Mouse (Mus musculus): ENCODE measurements around the gene Cerk. TPM values are rescaled to one million over a fixed set of nuclear protein-coding genes. Genes with fewer than 3 reads are reported as not detected.

The Cerk gene
- polyA plus RNA-seq, 1 experiment from 2014 or later, result 4.1 TPM

DNA sequence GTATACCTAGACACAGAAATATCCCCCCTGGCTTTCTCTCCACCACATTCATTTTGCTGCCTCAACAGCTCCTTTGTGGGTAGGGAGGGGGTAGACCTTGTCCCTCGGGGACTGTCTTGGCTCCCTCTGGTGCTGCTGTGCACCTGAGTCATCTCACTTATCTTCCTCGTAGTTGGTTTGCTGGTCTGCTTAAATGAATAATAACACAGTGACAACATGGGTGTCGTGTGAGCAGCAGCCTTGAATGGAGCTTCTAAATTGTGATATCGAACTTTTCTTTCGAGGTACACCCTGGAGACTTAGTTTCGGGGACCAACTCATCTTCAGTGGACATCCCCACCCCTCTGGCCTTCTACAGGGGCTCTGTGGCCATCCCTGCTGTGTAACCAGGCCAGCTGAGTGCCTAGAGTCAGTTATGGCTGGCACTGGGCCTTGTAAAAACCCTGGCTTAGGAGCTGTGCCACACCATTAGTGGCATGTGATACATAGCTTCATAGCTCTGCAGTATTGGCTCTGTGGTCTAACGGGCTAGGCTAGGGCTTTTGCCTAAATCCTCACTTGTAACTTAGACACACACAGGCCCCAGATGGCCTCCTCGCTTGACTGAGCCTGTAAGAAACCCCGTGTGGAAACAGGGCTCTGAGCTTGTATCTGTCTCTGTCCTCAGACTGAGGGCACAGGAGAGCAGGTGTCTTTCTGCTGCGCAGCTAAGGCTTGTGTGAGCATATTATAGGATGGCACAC lies 75.4 kb downstream of the Cerk start:
- H3K4me1 ChIP-seq (replicated peaks), result peaks cover 81% of the 10 kb centered on the region
- no peaks in the 10 kb centered on the region for H3K27me3 ChIP-seq
- H3K36me3 ChIP-seq (replicated peaks), result no peaks in the 10 kb centered on the region
- no peaks in the 10 kb centered on the region for H3K9me3 ChIP-seq (replicated peaks)
- H3K27ac ChIP-seq (replicated peaks), result peak overlapping the region; percentile 96; the same call in 1 of the 2 replicates
- H3K9ac ChIP-seq, result no peak overlapping the region
- no peak overlapping the region for H3K4me2 ChIP-seq
- ATAC-seq (ENCODE audit: insufficient read depth), result no peak
- H3K4me3 ChIP-seq (replicated peaks), result no peak overlapping the region
- WGBS (ENCODE audit: insufficient replicate concordance), result 71% methylated on average over 10 of the region's 10 CpGs

- Histone ChIP-seq H3K27me3 (no peaks in the 10 kb centered on the region), H3K4me2 (no peak overlapping the region), H3K27ac (replicated peaks) (peak overlapping the region; percentile 96; the same call in 1 of the 2 replicates), H3K9me3 (replicated peaks) (no peaks in the 10 kb centered on the region), H3K36me3 (replicated peaks) (no peaks in the 10 kb centered on the region), H3K4me1 (replicated peaks) (peaks cover 89% of the 10 kb centered on the region), H3K9ac (no peak overlapping the region), H3K4me3 (replicated peaks) (no peak overlapping the region)
- ATAC-seq (ENCODE audit: insufficient read depth), result no peak
- 85% methylated on average over 8 of the region's 8 CpGs for WGBS (ENCODE audit: insufficient replicate concordance)
Observed at GRCm38 (mm10) chr15:86109650-86110211, 76.2 kb downstream of the Cerk start.

GRCm38 (mm10) chr15:86109245-86109644 lies 76.7 kb downstream of the Cerk start:
- peaks cover 93% of the 10 kb centered on the region for H3K4me1 ChIP-seq (replicated peaks)
- no peaks in the 10 kb centered on the region for H3K27me3 ChIP-seq
- WGBS (ENCODE audit: insufficient replicate concordance), result 76% methylated on average over 7 of the region's 7 CpGs
- H3K27ac ChIP-seq (replicated peaks), result peak overlapping the region; percentile 96; the same call in 1 of the 2 replicates
- H3K4me3 ChIP-seq (replicated peaks), result no peak overlapping the region
- H3K4me2 ChIP-seq, result no peak overlapping the region
- no peak overlapping the region for H3K9ac ChIP-seq
- no peak for ATAC-seq (ENCODE audit: insufficient read depth)
- no peaks in the 10 kb centered on the region for H3K36me3 ChIP-seq (replicated peaks)
- H3K9me3 ChIP-seq (replicated peaks), result no peaks in the 10 kb centered on the region

DNA sequence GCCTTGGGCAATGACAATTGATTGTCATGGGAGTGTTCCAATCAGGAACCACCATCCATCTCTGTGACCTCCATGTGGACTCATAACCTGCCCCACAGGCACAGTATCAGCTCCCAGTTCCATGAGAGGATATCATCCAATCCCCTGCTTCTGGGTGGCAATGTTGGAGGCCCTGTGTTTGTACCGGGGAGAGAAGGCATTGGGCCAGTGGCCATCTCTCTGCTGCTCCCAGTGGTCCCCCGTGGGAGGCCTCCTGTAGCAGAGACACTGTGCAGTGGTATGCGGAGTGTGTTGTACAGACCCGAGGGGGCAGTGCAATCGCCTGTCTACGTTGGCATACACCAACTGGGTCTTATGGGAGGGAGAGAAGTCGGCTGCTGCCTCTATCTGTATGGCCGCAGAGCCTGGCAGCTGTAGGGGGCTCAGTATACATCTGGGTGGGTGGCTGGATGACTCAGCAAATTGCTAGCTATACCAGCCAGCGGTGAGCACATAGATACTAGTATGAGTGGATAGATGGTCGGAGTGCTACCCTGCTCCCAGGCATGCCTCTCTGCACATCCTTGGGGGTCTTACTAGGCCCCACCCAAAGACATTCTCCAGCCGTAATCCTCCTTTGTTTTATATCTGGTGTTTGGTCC lies 78.0 kb downstream of the Cerk start:
- peak; percentile 13 for ATAC-seq (ENCODE audit: insufficient read depth)

GRCm38 (mm10) chr15:86105751-86106150 lies 80.2 kb downstream of the Cerk start:
- no peak for ATAC-seq (ENCODE audit: insufficient read depth)
- Histone ChIP-seq H3K4me2 (peak overlapping the region; percentile 60), H3K36me3 (replicated peaks) (peaks cover 16% of the 10 kb centered on the region), H3K9ac (peak overlapping the region; percentile 55), H3K4me1 (replicated peaks) (peaks cover 83% of the 10 kb centered on the region), H3K27ac (replicated peaks) (peak overlapping the region; percentile 96), H3K9me3 (replicated peaks) (no peaks in the 10 kb centered on the region), H3K27me3 (no peaks in the 10 kb centered on the region), H3K4me3 (replicated peaks) (no peak overlapping the region)
- whole genome bisulfite sequencing (ENCODE audit: insufficient replicate concordance), result 52% methylated on average over 6 of the region's 6 CpGs

More for the DNA sequence above, 78.0 kb downstream of the Cerk start:
- peaks cover 98% of the 10 kb centered on the region for H3K4me1 ChIP-seq (replicated peaks)
- H3K9me3 ChIP-seq (replicated peaks), result no peaks in the 10 kb centered on the region
- WGBS (ENCODE audit: insufficient replicate concordance), result 43% methylated on average over 11 of the region's 11 CpGs
- H3K36me3 ChIP-seq (replicated peaks), result no peaks in the 10 kb centered on the region; the same call in 1 of the 2 replicates
- H3K27ac ChIP-seq (replicated peaks), result peak overlapping the region; percentile 96
- H3K9ac ChIP-seq, result peak overlapping the region; percentile 30; the same call in 1 of the 2 replicates
- peak overlapping the region; percentile 36 for H3K4me2 ChIP-seq
- no peaks in the 10 kb centered on the region for H3K27me3 ChIP-seq
- no peak overlapping the region for H3K4me3 ChIP-seq (replicated peaks)

DNA sequence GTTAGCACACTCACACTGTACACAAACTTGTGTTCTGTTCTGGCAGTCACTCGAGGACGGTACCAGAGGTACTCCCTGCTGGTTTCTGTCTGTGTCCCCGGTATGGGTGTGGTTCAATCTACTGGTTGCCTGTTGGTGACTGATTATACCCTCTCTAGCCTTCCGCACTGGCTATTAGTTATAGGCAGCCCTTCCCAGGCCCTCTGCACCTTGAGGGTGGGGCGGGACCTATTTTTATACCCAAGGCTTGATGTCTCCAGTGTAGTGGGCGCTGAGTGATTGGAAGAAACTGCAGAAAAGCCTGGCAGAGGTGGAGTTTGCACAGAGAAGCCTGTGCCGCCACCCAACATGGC lies 80.6 kb downstream of the Cerk start:
- peaks cover 79% of the 10 kb centered on the region for H3K4me1 ChIP-seq (replicated peaks)
- H3K9me3 ChIP-seq (replicated peaks), result no peaks in the 10 kb centered on the region
- H3K4me3 ChIP-seq (replicated peaks), result peak overlapping the region; percentile 12
- peak overlapping the region; percentile 55 for H3K9ac ChIP-seq
- ATAC-seq (ENCODE audit: insufficient read depth), result peak; percentile 96
- peaks cover 18% of the 10 kb centered on the region for H3K36me3 ChIP-seq (replicated peaks)
- no peaks in the 10 kb centered on the region for H3K27me3 ChIP-seq
- peak overlapping the region; percentile 96 for H3K27ac ChIP-seq (replicated peaks)
- 22% methylated on average over 7 of the region's 7 CpGs for WGBS (ENCODE audit: insufficient replicate concordance)
- peak overlapping the region; percentile 60 for H3K4me2 ChIP-seq

GRCm38 (mm10) chr15:86104401-86105344 lies 81.3 kb downstream of the Cerk start:
- peak overlapping the region; percentile 12 for H3K4me3 ChIP-seq (replicated peaks)
- peak overlapping the region; percentile 60 for H3K4me2 ChIP-seq
- H3K9me3 ChIP-seq (replicated peaks), result no peaks in the 10 kb centered on the region
- peaks cover 74% of the 10 kb centered on the region for H3K4me1 ChIP-seq (replicated peaks)
- no peaks in the 10 kb centered on the region for H3K27me3 ChIP-seq
- H3K36me3 ChIP-seq (replicated peaks), result peaks cover 18% of the 10 kb centered on the region
- peak overlapping the region; percentile 50 for H3K9ac ChIP-seq
- peak; percentile 88 for ATAC-seq (ENCODE audit: insufficient read depth)
- WGBS (ENCODE audit: insufficient replicate concordance), result 30% methylated on average over 19 of the region's 19 CpGs
- peak overlapping the region; percentile 96 for H3K27ac ChIP-seq (replicated peaks)

GRCm38 (mm10) chr15:86102308-86102707 lies 83.6 kb downstream of the Cerk start:
- Histone ChIP-seq H3K27me3 (no peaks in the 10 kb centered on the region), H3K4me1 (replicated peaks) (peaks cover 52% of the 10 kb centered on the region), H3K4me3 (replicated peaks) (no peak overlapping the region), H3K27ac (replicated peaks) (peak overlapping the region; percentile 96; the same call in 1 of the 2 replicates), H3K36me3 (replicated peaks) (peaks cover 18% of the 10 kb centered on the region), H3K9me3 (replicated peaks) (no peaks in the 10 kb centered on the region), H3K4me2 (no peak overlapping the region), H3K9ac (no peak overlapping the region)
- WGBS (ENCODE audit: insufficient replicate concordance), result 86% methylated on average over 15 of the region's 15 CpGs
- ATAC-seq (ENCODE audit: insufficient read depth), result no peak

GRCm38 (mm10) chr15:86101585-86101984 lies 84.4 kb downstream of the Cerk start:
- Histone ChIP-seq H3K9me3 (replicated peaks) (no peaks in the 10 kb centered on the region), H3K9ac (no peak overlapping the region), H3K4me1 (replicated peaks) (peaks cover 44% of the 10 kb centered on the region), H3K36me3 (replicated peaks) (peaks cover 18% of the 10 kb centered on the region), H3K4me3 (replicated peaks) (no peak overlapping the region), H3K4me2 (no peak overlapping the region), H3K27ac (replicated peaks) (peak overlapping the region; percentile 31; the same call in 1 of the 2 replicates), H3K27me3 (no peaks in the 10 kb centered on the region)
- 85% methylated on average over 9 of the region's 9 CpGs for WGBS (ENCODE audit: insufficient replicate concordance)
- ATAC-seq (ENCODE audit: insufficient read depth), result no peak

DNA sequence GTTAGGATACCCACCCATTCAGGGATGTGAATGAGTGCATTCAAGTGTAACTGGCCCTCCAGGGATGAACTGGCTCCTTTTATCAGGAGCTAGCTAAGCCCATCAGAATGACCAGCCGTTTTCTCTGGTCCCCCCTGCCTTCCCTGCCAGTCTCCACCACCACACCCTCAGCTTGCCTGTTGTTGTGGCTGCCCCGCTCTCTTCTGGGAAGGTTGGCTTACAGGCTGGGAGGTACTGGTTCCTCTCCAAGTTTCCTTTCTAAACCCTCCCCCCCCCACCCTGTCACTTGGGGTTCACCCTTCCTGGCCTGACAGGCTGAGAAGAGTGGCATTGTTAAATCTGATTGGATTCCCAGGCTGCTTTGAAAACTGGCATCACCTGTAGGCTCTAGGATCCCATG lies 88.1 kb downstream of the Cerk start:
- WGBS (ENCODE audit: insufficient replicate concordance), result 66% methylated on average over 2 of the region's 2 CpGs
- peaks cover 35% of the 10 kb centered on the region for H3K36me3 ChIP-seq (replicated peaks)
- no peak overlapping the region for H3K27ac ChIP-seq (replicated peaks)

More for the DNA sequence above, 88.1 kb downstream of the Cerk start:
- ATAC-seq (ENCODE audit: insufficient read depth), result no peak
- no peak overlapping the region for H3K9ac ChIP-seq
- no peaks in the 10 kb centered on the region for H3K9me3 ChIP-seq (replicated peaks)
- no peak overlapping the region for H3K4me3 ChIP-seq (replicated peaks)
- H3K4me1 ChIP-seq (replicated peaks), result peaks cover 18% of the 10 kb centered on the region
- H3K27me3 ChIP-seq, result no peaks in the 10 kb centered on the region
- H3K4me2 ChIP-seq, result no peak overlapping the region
